In the genomic region with DNA sequence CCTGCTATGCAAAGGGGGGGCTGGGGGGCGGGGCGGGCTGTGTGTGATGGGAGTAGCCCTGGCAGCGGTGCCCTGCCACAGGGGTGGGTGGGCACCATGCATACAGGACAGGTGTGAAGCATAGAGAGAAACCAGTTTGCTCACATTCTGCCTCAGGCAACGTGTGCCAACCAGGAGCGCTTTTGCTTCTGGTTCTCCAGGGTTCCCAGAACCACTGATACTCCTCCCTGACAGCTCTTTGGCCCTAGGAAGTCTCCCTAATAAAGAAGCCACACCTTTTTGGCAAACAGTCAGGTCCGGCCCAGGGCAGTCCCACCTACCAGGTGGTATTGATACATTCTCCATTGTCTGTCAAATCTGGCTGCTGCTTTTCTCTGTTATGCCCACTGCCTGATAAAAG, we compare ENCODE assay signal across 18 mouse cellular contexts. TPM values are rescaled to one million over a fixed set of nuclear protein-coding genes. Genes with fewer than 3 reads are reported as not detected.
DNase-seq lines count a peak whose midpoint lies in the region; ATAC-seq and TF ChIP-seq lines count a peak whose summit lies in the region.
"Had no signal": no experiment of that assay in that cellular context is flagged by ENCODE, and none has a peak within 500 bp of the region (broad histone marks: within the 10 kb centered on the region; RNA-seq: fewer than 3 reads in every experiment).

No protein-coding gene starts in this region.

- no peaks in the 10 kb centered on the region for H3K9me3 ChIP-seq in embryonic facial prominence, embryonic 14.5 days (ENCODE audit: control insufficient read depth, low read length)
- no peaks in the 10 kb centered on the region for H3K9me3 ChIP-seq in embryonic facial prominence, embryonic 10.5 days
- no peaks in the 10 kb centered on the region for H3K9me3 ChIP-seq in lung, embryonic 14.5 days (ENCODE audit: low read depth, low read length)
- no peaks in the 10 kb centered on the region for H3K9me3 ChIP-seq in liver, embryonic 16.5 days (replicated peaks; ENCODE audit: control insufficient read depth, low read length)
- H3K9me3 ChIP-seq in stomach, postnatal 0 days (ENCODE audit: control insufficient read depth, low read length) = no peaks in the 10 kb centered on the region
- H3K9me3 ChIP-seq: forebrain, embryonic 15.5 days; hindbrain, embryonic 13.5 days; midbrain, embryonic 10.5 days; neural tube, embryonic 12.5 days had no signal

- no peak overlapping the region for H3K27ac ChIP-seq in embryonic facial prominence, embryonic 14.5 days (replicated peaks; ENCODE audit: low read depth, low read length)
- H3K27ac ChIP-seq in embryonic facial prominence, embryonic 10.5 days (replicated peaks) = no peak overlapping the region
- H3K27ac ChIP-seq in lung, embryonic 14.5 days (ENCODE audit: low read depth) = no peak overlapping the region
- 0 out of 2 replicates have a peak overlapping the region, but pooled peaks have one; percentile 9 for H3K27ac ChIP-seq in liver, embryonic 16.5 days (ENCODE audit: low read length)
- H3K27ac ChIP-seq in stomach, postnatal 0 days (replicated peaks) = no peak overlapping the region
- H3K27ac ChIP-seq: forebrain, embryonic 15.5 days; hindbrain, embryonic 13.5 days; midbrain, embryonic 10.5 days; neural tube, embryonic 12.5 days had no signal

- no peak overlapping the region for H3K9ac ChIP-seq in embryonic facial prominence, embryonic 14.5 days (ENCODE audit: low read depth, low read length)
- no peak overlapping the region for H3K9ac ChIP-seq in lung, embryonic 14.5 days
- no peak overlapping the region for H3K9ac ChIP-seq in liver, embryonic 16.5 days (ENCODE audit: low read depth, low read length)
- no peak overlapping the region for H3K9ac ChIP-seq in stomach, postnatal 0 days (ENCODE audit: low read length)
- H3K9ac ChIP-seq: forebrain, embryonic 15.5 days; hindbrain, embryonic 13.5 days; neural tube, embryonic 12.5 days had no signal

- no peak for TF ChIP-seq CTCF in lung, embryonic 14.5 days (IDR thresholded peaks at IDR 0.05; ENCODE audit: low read depth)
- no peak for TF ChIP-seq CTCF in stomach, postnatal 0 days (IDR thresholded peaks at IDR 0.05; ENCODE audit: low read depth)

- H3K4me3 ChIP-seq in embryonic facial prominence, embryonic 14.5 days (ENCODE audit: low read depth, low read length) = no peak overlapping the region
- no peak overlapping the region for H3K4me3 ChIP-seq in embryonic facial prominence, embryonic 10.5 days
- H3K4me3 ChIP-seq in lung, embryonic 14.5 days (ENCODE audit: low read depth, low read length) = no peak overlapping the region
- H3K4me3 ChIP-seq in liver, embryonic 16.5 days (ENCODE audit: low read depth, low read length) = no peak overlapping the region
- no peak overlapping the region for H3K4me3 ChIP-seq in stomach, postnatal 0 days (ENCODE audit: low read depth, low read length)
- H3K4me3 ChIP-seq: forebrain, embryonic 15.5 days; hindbrain, embryonic 13.5 days; midbrain, embryonic 10.5 days; neural tube, embryonic 12.5 days had no signal

- no peak for TF ChIP-seq EP300 in stomach, postnatal 0 days (optimal IDR thresholded peaks at IDR 0.05)

- peak; percentile 73 for DNase-seq in embryonic facial prominence, embryonic 14.5 days (ENCODE audit: low spot score)
- DNase-seq in embryonic facial prominence, embryonic 10.5 days (ENCODE audit: low spot score) = no peak
- no peak for DNase-seq in lung, embryonic 14.5 days
- DNase-seq in lung, postnatal 25 days (ENCODE audit: low spot score) = no peak
- DNase-seq in stomach, postnatal 0 days (ENCODE audit: low spot score) = peak; percentile 51
- no peak for DNase-seq in spleen, postnatal 36 days (ENCODE audit: low spot score in 2 of 2)
- no peak for DNase-seq in kidney, adult 9 months
- DNase-seq: adrenal gland, adult 8-10 months; cerebellum, postnatal 25 days; heart, postnatal 14 days; kidney, postnatal 36 days; right cerebral cortex, postnatal 14 days had no signal

- peak; percentile 73 for ATAC-seq in embryonic facial prominence, embryonic 14.5 days (ENCODE audit: low read depth)
- ATAC-seq in lung, embryonic 14.5 days (ENCODE audit: insufficient read depth) = peak; percentile 17; the same call in 1 of the 2 replicates
- ATAC-seq in liver, embryonic 16.5 days (ENCODE audit: low read depth) = no peak
- peak; percentile 46 for ATAC-seq in stomach, postnatal 0 days (ENCODE audit: low FRiP score, low TSS enrichment)
- ATAC-seq: forebrain, embryonic 15.5 days had no signal

- H3K4me1 ChIP-seq in embryonic facial prominence, embryonic 14.5 days (ENCODE audit: control insufficient read depth, insufficient read depth, low read length) = peaks cover 17% of the 10 kb centered on the region
- H3K4me1 ChIP-seq in embryonic facial prominence, embryonic 10.5 days = peaks cover 3% of the 10 kb centered on the region; the same call in 1 of the 2 replicates
- peaks cover 7% of the 10 kb centered on the region; the same call in 1 of the 2 replicates for H3K4me1 ChIP-seq in lung, embryonic 14.5 days (ENCODE audit: insufficient read depth)
- H3K4me1 ChIP-seq in liver, embryonic 16.5 days (ENCODE audit: control insufficient read depth, low read depth, low read length) = peaks cover 61% of the 10 kb centered on the region
- no peaks in the 10 kb centered on the region; the same call in 1 of the 2 replicates for H3K4me1 ChIP-seq in stomach, postnatal 0 days (replicated peaks; ENCODE audit: control insufficient read depth, insufficient read depth)

- no peak overlapping the region for H3K4me2 ChIP-seq in embryonic facial prominence, embryonic 14.5 days (ENCODE audit: low read depth, low read length)
- H3K4me2 ChIP-seq in lung, embryonic 14.5 days = no peak overlapping the region
- H3K4me2 ChIP-seq in liver, embryonic 16.5 days (ENCODE audit: low read depth, low read length) = no peak overlapping the region
- H3K4me2 ChIP-seq in stomach, postnatal 0 days (replicated peaks; ENCODE audit: low read depth) = no peak overlapping the region; the same call in 1 of the 2 replicates
- H3K4me2 ChIP-seq: forebrain, embryonic 15.5 days; heart, embryonic 11.5 days; hindbrain, embryonic 13.5 days; neural tube, embryonic 12.5 days had no signal

- H3K36me3 ChIP-seq in embryonic facial prominence, embryonic 14.5 days (ENCODE audit: control insufficient read depth, insufficient read depth, low read length) = no peaks in the 10 kb centered on the region
- no peaks in the 10 kb centered on the region for H3K36me3 ChIP-seq in embryonic facial prominence, embryonic 10.5 days (replicated peaks)
- no peaks in the 10 kb centered on the region for H3K36me3 ChIP-seq in lung, embryonic 14.5 days (ENCODE audit: insufficient read depth)
- no peaks in the 10 kb centered on the region for H3K36me3 ChIP-seq in liver, embryonic 16.5 days (ENCODE audit: control insufficient read depth, insufficient read depth)
- no peaks in the 10 kb centered on the region for H3K36me3 ChIP-seq in stomach, postnatal 0 days (ENCODE audit: control insufficient read depth, insufficient read depth, low read length)
- H3K36me3 ChIP-seq: forebrain, embryonic 15.5 days; hindbrain, embryonic 13.5 days; midbrain, embryonic 10.5 days; neural tube, embryonic 12.5 days had no signal

- WGBS in embryonic facial prominence, embryonic 14.5 days = 44% methylated on average over 6 of the region's 6 CpGs
- 74% methylated on average over 6 of the region's 6 CpGs for WGBS in embryonic facial prominence, embryonic 10.5 days
- WGBS in lung, embryonic 14.5 days = 55% methylated on average over 6 of the region's 6 CpGs
- 67% methylated on average over 6 of the region's 6 CpGs for WGBS in liver, embryonic 16.5 days (ENCODE audit: insufficient replicate concordance)
- WGBS in stomach, postnatal 0 days = 41% methylated on average over 6 of the region's 6 CpGs

- no peaks in the 10 kb centered on the region for H3K27me3 ChIP-seq in embryonic facial prominence, embryonic 14.5 days (replicated peaks; ENCODE audit: control insufficient read depth, insufficient read depth, low read length)
- no peaks in the 10 kb centered on the region for H3K27me3 ChIP-seq in embryonic facial prominence, embryonic 10.5 days (replicated peaks; ENCODE audit: low read depth, poor library complexity, severe bottlenecking)
- H3K27me3 ChIP-seq in lung, embryonic 14.5 days (ENCODE audit: insufficient read depth, low read length) = no peaks in the 10 kb centered on the region
- H3K27me3 ChIP-seq in liver, embryonic 16.5 days (ENCODE audit: control insufficient read depth, insufficient read depth, low read depth, low read length) = no peaks in the 10 kb centered on the region
- no peaks in the 10 kb centered on the region for H3K27me3 ChIP-seq in stomach, postnatal 0 days (ENCODE audit: control insufficient read depth, insufficient read depth, low read length)
- H3K27me3 ChIP-seq: forebrain, embryonic 15.5 days; hindbrain, embryonic 13.5 days; neural tube, embryonic 12.5 days had no signal

RNA-seq across cellular contexts. Expression of a gene that starts 8.2 kb away (rescaled TPM):
- polyA plus RNA-seq in embryonic facial prominence, embryonic 14.5 days (2014; fragmentation: Nextera tagmentation; extraction: Ambion mirVana) = 12.4 and 16.8 TPM in 2 replicates
- 30.0 and 30.7 TPM in 2 replicates for polyA plus RNA-seq in embryonic facial prominence, embryonic 10.5 days (2016; fragmentation: Nextera tagmentation; extraction: Ambion mirVana)
- 24.5 and 25.6 TPM in 2 replicates for polyA plus RNA-seq in lung, embryonic 14.5 days (2014; fragmentation: Nextera tagmentation; extraction: Ambion mirVana)
- polyA plus RNA-seq in liver, embryonic 16.5 days (2015; fragmentation: Nextera tagmentation; extraction: Ambion mirVana) = 12.3 and 14.1 TPM in 2 replicates
- polyA plus RNA-seq in stomach, postnatal 0 days (2015; fragmentation: Nextera tagmentation; extraction: Ambion mirVana) = 5.4 and 7.3 TPM in 2 replicates

Comparison
In these comparisons a context has a peak if more than half of its experiments do, and no peak if none do; other contexts are left out.
1. DNase-seq: peak in embryonic facial prominence, embryonic 14.5 days (single experiment) and stomach, postnatal 0 days (single experiment); none in embryonic facial prominence, embryonic 10.5 days (single experiment), lung, embryonic 14.5 days (single experiment), lung, postnatal 25 days (single experiment), spleen, postnatal 36 days (0 of 2) and kidney, adult 9 months (single experiment).